Mouse (Mus musculus): ENCODE data around the gene Trim5. TPM values are rescaled to one million over a fixed set of nuclear protein-coding genes. Genes with fewer than 3 reads are reported as not detected.

Gene Trim5
- polyA plus RNA-seq, 1 experiment from 2014 or later = 0.10 TPM

DNA sequence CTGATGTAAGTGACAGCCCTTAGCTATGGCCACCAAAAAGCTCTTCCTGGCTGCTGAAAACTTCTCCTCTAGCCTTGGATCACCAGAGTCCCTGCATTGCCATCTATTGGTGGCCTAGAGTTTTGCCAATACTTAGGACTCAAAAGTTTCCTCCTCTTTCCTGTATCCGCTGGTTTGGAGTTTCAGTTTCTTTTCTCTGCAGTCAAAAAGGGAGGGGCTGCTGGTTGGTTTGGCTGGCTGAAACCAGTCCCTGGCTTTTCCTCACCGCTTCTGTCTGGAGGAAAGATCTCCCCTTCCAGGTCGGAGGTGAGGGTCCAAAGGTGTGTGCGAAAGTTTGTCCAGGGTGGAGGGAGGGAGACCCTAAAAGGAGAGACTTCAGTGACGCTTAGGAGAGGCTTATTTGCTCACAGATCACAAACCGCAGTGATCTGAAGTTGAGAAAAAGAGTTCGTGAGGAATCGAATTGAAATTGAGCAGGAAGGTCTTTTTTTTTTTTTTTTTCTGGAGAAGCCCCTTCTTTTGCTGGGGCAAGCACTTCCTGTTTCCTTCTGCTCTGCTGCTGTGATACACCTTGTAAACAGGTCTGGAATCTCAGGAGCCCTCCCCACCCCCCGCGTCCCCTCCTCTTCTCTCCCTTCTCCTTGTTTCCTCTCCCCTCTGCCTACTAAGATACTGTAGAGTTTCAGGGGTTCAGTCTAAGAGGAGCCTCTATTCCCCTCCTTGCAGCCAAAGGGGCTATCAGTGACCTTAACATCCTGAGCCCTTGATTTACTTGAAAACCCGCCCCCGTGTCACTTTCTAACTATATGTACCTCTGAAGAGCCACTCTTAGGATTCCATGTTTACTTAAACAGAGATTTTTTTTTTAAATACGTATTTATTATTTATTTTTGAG is 43.4 kb downstream of the Trim5 start, which contains the start of gene Trim34a:
Trim34a (plus strand) TSS at position 171 of the 895 bp plus-strand sequence.
- 8% methylated on average over 13 of the region's 13 CpGs for WGBS
- H3K4me3 ChIP-seq = peak within 1 kb of the TSS; percentile 35
- H3K9me3 ChIP-seq = no peaks in the 10 kb centered on the region
- no peak within 1 kb of the TSS for H3K27ac ChIP-seq (replicated peaks)
- no peaks in the 10 kb centered on the region for H3K36me3 ChIP-seq
- peak within 1 kb of the TSS; percentile 44 for H3K4me2 ChIP-seq
- ATAC-seq (ENCODE audit: low FRiP score, low read depth) = peak; percentile 51; the same call in 1 of the 2 replicates
- H3K9ac ChIP-seq = no peak within 1 kb of the TSS
- H3K27me3 ChIP-seq = no peaks in the 10 kb centered on the region
- no peaks in the 10 kb centered on the region for H3K4me1 ChIP-seq (replicated peaks)

- Histone ChIP-seq H3K4me1 (replicated peaks) (no peaks in the 10 kb centered on the region), H3K27me3 (no peaks in the 10 kb centered on the region), H3K9ac (no peak overlapping the region), H3K36me3 (no peaks in the 10 kb centered on the region), H3K9me3 (no peaks in the 10 kb centered on the region), H3K27ac (replicated peaks) (no peak overlapping the region), H3K4me2 (no peak overlapping the region), H3K4me3 (no peak overlapping the region)
- no peak for ATAC-seq (ENCODE audit: low FRiP score, low read depth)
- WGBS = 56% methylated on average over 1 of the region's 1 CpGs
Observed at GRCm38 (mm10) chr7:104243616-104244015, 44.3 kb downstream of the Trim5 start.

- H3K4me1 ChIP-seq (replicated peaks) = no peaks in the 10 kb centered on the region
- ATAC-seq (ENCODE audit: low FRiP score, low read depth) = no peak
- H3K9ac ChIP-seq = no peak overlapping the region
- H3K9me3 ChIP-seq = no peaks in the 10 kb centered on the region
- H3K27ac ChIP-seq (replicated peaks) = no peak overlapping the region
- H3K4me3 ChIP-seq = no peak overlapping the region
- H3K4me2 ChIP-seq = no peak overlapping the region
- no peaks in the 10 kb centered on the region for H3K27me3 ChIP-seq
- H3K36me3 ChIP-seq = no peaks in the 10 kb centered on the region
Observed at GRCm38 (mm10) chr7:104240857-104241256, 47.0 kb downstream of the Trim5 start.

DNA sequence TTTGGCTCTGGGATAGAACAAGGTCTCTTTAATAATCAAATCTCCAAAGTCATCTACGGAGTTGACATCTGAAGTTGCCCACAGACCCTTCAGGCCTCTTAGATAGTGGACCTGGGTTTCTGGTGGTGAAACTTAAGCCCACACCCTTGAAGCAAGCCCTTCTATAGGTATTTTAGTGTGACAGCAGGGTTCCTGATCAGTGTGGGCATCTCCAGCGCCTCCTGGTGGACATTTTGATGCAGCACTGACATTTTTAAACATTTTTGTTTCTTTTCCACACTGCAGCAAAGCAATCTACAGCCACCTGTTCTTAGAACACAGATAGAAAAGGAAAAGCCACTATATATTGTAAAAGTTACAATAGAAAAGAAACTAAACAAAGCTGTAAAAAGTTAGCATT is 56.7 kb downstream of the Trim5 start:
- no peaks in the 10 kb centered on the region for H3K4me1 ChIP-seq (replicated peaks)
- no peak overlapping the region for H3K27ac ChIP-seq (replicated peaks)
- 36% methylated on average over 2 of the region's 2 CpGs for WGBS
- H3K36me3 ChIP-seq = no peaks in the 10 kb centered on the region
- no peak overlapping the region for H3K4me2 ChIP-seq
- H3K9me3 ChIP-seq = no peaks in the 10 kb centered on the region
- no peaks in the 10 kb centered on the region for H3K27me3 ChIP-seq
- no peak overlapping the region for H3K4me3 ChIP-seq
- H3K9ac ChIP-seq = no peak overlapping the region
- no peak for ATAC-seq (ENCODE audit: low FRiP score, low read depth)

DNA sequence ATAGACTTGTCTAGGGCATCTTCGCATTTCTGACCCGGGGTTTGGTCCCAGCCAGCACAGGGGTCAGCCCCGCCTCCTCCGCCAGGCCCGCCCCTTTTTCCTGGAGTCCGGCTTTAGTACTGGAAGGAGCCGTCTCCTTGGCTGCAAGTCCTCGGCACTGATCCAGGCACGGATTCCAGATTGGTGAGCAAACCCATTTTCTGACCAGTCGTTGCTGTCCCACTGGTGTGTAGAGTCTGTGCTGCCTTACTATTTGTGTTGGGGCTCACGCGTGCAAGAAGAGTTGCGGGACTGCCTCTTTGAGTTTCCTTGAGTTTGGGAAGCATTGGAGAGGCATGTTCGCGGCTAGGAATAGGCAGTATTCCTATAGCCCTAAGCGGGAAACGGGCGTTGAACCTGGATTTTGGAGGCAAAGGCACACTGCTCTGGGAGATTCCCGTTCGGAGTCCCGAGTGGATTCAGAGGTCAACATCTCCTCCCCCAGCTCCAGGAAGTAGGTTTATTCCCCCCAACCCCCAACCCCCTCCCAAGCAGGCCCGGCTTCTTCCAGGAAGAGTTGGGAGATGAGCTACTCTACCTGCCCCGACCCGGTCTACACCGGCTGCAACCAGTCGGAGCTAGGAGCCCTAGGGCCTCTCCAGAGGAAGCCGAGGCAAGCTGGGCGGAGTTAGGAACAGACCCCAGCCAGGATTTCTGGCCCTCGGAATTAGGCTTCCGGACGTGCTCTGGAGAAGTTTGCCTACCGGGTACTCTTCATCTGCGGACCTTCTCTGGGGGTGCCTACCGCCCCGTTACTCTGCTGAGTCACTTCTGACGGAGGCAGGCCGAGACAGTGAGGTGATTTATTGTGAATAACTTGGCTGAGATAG is 69.0 kb downstream of the Trim5 start, which contains the start of gene Trim6:
Trim6 (plus strand) TSS at position 93 of the 869 bp plus-strand sequence.
- H3K4me2 ChIP-seq = peak within 1 kb of the TSS; percentile 55
- no peak within 1 kb of the TSS; the same call in none of the 2 replicates for H3K9ac ChIP-seq
- no peak within 1 kb of the TSS for H3K27ac ChIP-seq (replicated peaks)
- H3K9me3 ChIP-seq = no peaks in the 10 kb centered on the region
- ATAC-seq (ENCODE audit: low FRiP score, low read depth) = peak; percentile 75
- WGBS = 3% methylated on average over 37 of the region's 37 CpGs
- peaks cover 10% of the 10 kb centered on the region for H3K4me1 ChIP-seq (replicated peaks)
- H3K36me3 ChIP-seq = no peaks in the 10 kb centered on the region
- H3K27me3 ChIP-seq = 0 out of 2 replicates have a peak, but pooled peaks cover 4% of the 10 kb centered on the region
- H3K4me3 ChIP-seq = peak within 1 kb of the TSS; percentile 32

- 87% methylated on average over 2 of the region's 2 CpGs for WGBS
- H3K27me3 ChIP-seq = 0 out of 2 replicates have a peak, but pooled peaks cover 4% of the 10 kb centered on the region
- no peaks in the 10 kb centered on the region for H3K9me3 ChIP-seq
- H3K36me3 ChIP-seq = no peaks in the 10 kb centered on the region
- H3K4me3 ChIP-seq = no peak overlapping the region
- no peak overlapping the region for H3K9ac ChIP-seq
- H3K4me2 ChIP-seq = no peak overlapping the region
- H3K4me1 ChIP-seq (replicated peaks) = peaks cover 10% of the 10 kb centered on the region
- no peak for ATAC-seq (ENCODE audit: low FRiP score, low read depth)
- H3K27ac ChIP-seq (replicated peaks) = no peak overlapping the region
Observed at GRCm38 (mm10) chr7:104217881-104218280, 70.0 kb downstream of the Trim5 start.

DNA sequence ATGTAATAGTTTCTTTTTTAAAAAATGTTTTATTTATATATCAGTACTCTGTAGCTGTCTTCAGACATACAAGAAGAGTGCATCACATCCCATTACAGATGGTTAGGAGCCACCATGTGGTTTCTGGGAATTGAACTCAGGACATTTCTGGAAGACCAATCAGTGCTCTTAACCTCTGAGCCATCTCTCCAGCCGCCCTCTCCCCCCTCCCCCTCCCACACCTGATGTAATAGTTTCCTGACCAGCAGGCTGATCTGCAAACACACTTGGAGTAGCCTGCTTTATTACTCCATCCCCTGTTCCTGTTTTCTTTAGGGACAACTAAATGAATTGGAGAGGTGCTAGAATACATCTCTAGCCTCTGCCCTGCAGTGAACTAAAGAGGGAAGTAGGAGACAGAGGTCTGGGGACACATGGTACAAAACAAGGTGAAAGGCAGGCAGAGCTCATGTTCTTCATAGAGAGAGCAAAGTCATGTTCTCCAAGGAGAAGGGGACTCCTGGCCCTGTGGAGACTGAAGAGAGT is 71.8 kb downstream of the Trim5 start:
- Histone ChIP-seq H3K9ac (no peak overlapping the region), H3K4me1 (replicated peaks) (peaks cover 10% of the 10 kb centered on the region), H3K36me3 (no peaks in the 10 kb centered on the region), H3K27me3 (0 out of 2 replicates have a peak, but pooled peaks cover 4% of the 10 kb centered on the region), H3K9me3 (no peaks in the 10 kb centered on the region), H3K4me2 (no peak overlapping the region), H3K4me3 (no peak overlapping the region), H3K27ac (replicated peaks) (no peak overlapping the region)
- no peak for ATAC-seq (ENCODE audit: low FRiP score, low read depth)
- WGBS = 70% methylated on average over 1 of the region's 1 CpGs

Other genes starting within 250 kb of the Trim5 start
- not detected in 2 replicates for gene Olfr642, start 235.4 kb downstream of the Trim5 start, polyA plus RNA-seq (2015; fragmentation: Nextera tagmentation; extraction: Ambion mirVana)
- not detected in 2 replicates for gene 4930516K23Rik, start 226.6 kb downstream of the Trim5 start, polyA plus RNA-seq (2015; fragmentation: Nextera tagmentation; extraction: Ambion mirVana)
- not detected in 2 replicates for gene Olfr644, start 216.2 kb downstream of the Trim5 start, polyA plus RNA-seq (2015; fragmentation: Nextera tagmentation; extraction: Ambion mirVana)
- gene Olfr645, start 202.6 kb downstream of the Trim5 start, polyA plus RNA-seq (2015; fragmentation: Nextera tagmentation; extraction: Ambion mirVana) = not detected in 2 replicates
- not detected in 2 replicates for gene Olfr646, start 183.2 kb downstream of the Trim5 start, polyA plus RNA-seq (2015; fragmentation: Nextera tagmentation; extraction: Ambion mirVana)
- gene Ubqln5, start 158.3 kb downstream of the Trim5 start, polyA plus RNA-seq (2015; fragmentation: Nextera tagmentation; extraction: Ambion mirVana) = not detected in 2 replicates
- gene Olfr643, start 150.7 kb downstream of the Trim5 start, polyA plus RNA-seq (2015; fragmentation: Nextera tagmentation; extraction: Ambion mirVana) = not detected in 2 replicates
- not detected in 2 replicates for gene Ubqln3, start 144.8 kb downstream of the Trim5 start, polyA plus RNA-seq (2015; fragmentation: Nextera tagmentation; extraction: Ambion mirVana)
- not detected in 2 replicates for gene Ubqlnl, start 137.5 kb downstream of the Trim5 start, polyA plus RNA-seq (2015; fragmentation: Nextera tagmentation; extraction: Ambion mirVana)
- not detected in 2 replicates for gene Olfm5, start 123.3 kb downstream of the Trim5 start, polyA plus RNA-seq (2015; fragmentation: Nextera tagmentation; extraction: Ambion mirVana)
- gene Olfr648, start 104.7 kb downstream of the Trim5 start, polyA plus RNA-seq (2015; fragmentation: Nextera tagmentation; extraction: Ambion mirVana) = 0.39 and 0.49 TPM in 2 replicates
- not detected in 2 replicates for gene Olfr649, start 92.1 kb downstream of the Trim5 start, polyA plus RNA-seq (2015; fragmentation: Nextera tagmentation; extraction: Ambion mirVana)
- gene Trim6, start 69.3 kb downstream of the Trim5 start, polyA plus RNA-seq (2015; fragmentation: Nextera tagmentation; extraction: Ambion mirVana) = 0.16 and 0.37 TPM in 2 replicates
- 0.91 and 1.2 TPM in 2 replicates for gene Trim34a, start 43.6 kb downstream of the Trim5 start, polyA plus RNA-seq (2015; fragmentation: Nextera tagmentation; extraction: Ambion mirVana)
- 1.9 TPM in 2 replicates for gene Trim12a, start 27.4 kb upstream of the Trim5 start, polyA plus RNA-seq (2015; fragmentation: Nextera tagmentation; extraction: Ambion mirVana)
- gene Trim34b, start 41.4 kb upstream of the Trim5 start, polyA plus RNA-seq (2015; fragmentation: Nextera tagmentation; extraction: Ambion mirVana) = not detected in 2 replicates
- 1.3 and 1.6 TPM in 2 replicates for gene Trim12c, start 65.3 kb upstream of the Trim5 start, polyA plus RNA-seq (2015; fragmentation: Nextera tagmentation; extraction: Ambion mirVana)
- 0.13 TPM in 1 of 2 replicates, not detected in the other for gene Trim30b, start 81.8 kb upstream of the Trim5 start, polyA plus RNA-seq (2015; fragmentation: Nextera tagmentation; extraction: Ambion mirVana)
- gene Trim30c, start 112.7 kb upstream of the Trim5 start, polyA plus RNA-seq (2015; fragmentation: Nextera tagmentation; extraction: Ambion mirVana) = 0.17 and 0.21 TPM in 2 replicates
- gene Trim30a, start 177.1 kb upstream of the Trim5 start, polyA plus RNA-seq (2015; fragmentation: Nextera tagmentation; extraction: Ambion mirVana) = 0.41 and 0.94 TPM in 2 replicates
- gene Trim30d, start 219.8 kb upstream of the Trim5 start, polyA plus RNA-seq (2015; fragmentation: Nextera tagmentation; extraction: Ambion mirVana) = 0.31 and 0.68 TPM in 2 replicates